Mouse (Mus musculus): Measurements from ENCODE around the gene Stk32b. TPM values are rescaled to one million over a fixed set of nuclear protein-coding genes. Genes with fewer than 3 reads are reported as not detected.
A peak's percentile ranks its signal among the peaks of the same experiment; 100 is the strongest.

The Stk32b gene
- not detected for polyA plus RNA-seq (2012; fragmentation: generic; extraction: Trizol)
- long read RNA-seq, experiment 1 = 0 reads
- long read RNA-seq, experiment 2 = 0 reads

DNA sequence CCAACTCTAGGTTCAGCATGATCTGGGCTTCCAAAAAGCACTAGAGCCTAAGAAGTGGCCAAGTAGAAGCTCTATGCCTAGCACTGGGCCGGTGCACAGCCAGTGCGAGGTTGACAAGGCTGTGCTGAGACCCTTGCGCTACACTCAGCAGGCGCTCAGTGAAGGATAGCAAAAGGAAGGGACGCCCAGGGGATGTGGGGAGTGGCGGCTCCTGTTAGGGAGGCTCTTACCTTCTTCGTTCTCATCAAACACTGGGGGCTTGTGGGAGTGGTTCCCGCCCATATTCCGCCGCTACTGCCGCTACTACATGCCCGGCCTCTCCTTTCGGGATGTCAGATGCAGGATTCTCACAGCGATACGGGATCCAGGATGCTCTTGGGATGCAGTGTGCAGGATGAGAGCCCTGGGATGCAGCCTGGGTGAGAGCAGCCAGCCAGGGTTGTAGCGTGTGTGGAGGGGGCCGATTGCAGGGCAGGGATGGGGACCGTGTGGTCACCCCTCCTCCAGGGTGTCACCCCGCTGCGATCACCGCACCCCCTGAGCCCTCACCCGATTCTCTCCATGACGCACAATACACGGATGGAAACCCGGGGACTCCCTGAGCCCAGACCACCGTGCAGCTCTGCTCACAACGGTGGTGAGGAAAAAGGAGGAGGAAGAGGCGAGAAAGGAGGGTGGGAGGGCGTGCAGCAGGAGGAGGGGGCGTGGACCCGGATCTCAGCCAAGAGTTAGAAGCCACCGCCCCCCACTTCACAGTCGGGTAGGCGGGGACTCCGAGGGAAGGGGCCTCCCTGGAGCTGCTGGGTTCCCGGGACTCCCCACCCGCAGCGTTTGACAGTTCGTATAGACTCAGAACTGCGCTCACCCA lies at the start of gene Stk32b:
Gene Stk32b (minus strand): TSS at position 667 of the 868 bp plus-strand sequence.
- H3K27me3 ChIP-seq (ENCODE audit: control insufficient read depth, insufficient read depth, insufficient read length) = peaks cover 44% of the 10 kb centered on the region
- no peak for TF ChIP-seq MYOG (IDR thresholded peaks at IDR 0.05; ENCODE audit: control insufficient read depth, extremely low read depth, insufficient read length)
- no peak for TF ChIP-seq USF1 (IDR thresholded peaks at IDR 0.05; ENCODE audit: low read depth)
- no peaks in the 10 kb centered on the region for H3K79me2 ChIP-seq (ENCODE audit: control insufficient read depth, insufficient read depth)
- no peaks in the 10 kb centered on the region for H3K36me3 ChIP-seq (ENCODE audit: control insufficient read depth, insufficient read depth)
- H3K79me3 ChIP-seq (ENCODE audit: low read depth) = no peaks in the 10 kb centered on the region
- no peak within 1 kb of the TSS for H3K4me3 ChIP-seq (ENCODE audit: insufficient read depth, poor library complexity, severe bottlenecking)
- H3ac ChIP-seq (ENCODE audit: control insufficient read depth, insufficient read length, low read depth) = no peak within 1 kb of the TSS

GRCm38 (mm10) chr5:37765851-37766250 lies 48.9 kb upstream of the Stk32b start:
- Histone ChIP-seq H3ac (ENCODE audit: control insufficient read depth, insufficient read length, low read depth) (no peak overlapping the region), H3K79me3 (ENCODE audit: low read depth) (no peaks in the 10 kb centered on the region), H3K27me3 (ENCODE audit: control insufficient read depth, insufficient read depth, insufficient read length) (no peaks in the 10 kb centered on the region), H3K36me3 (ENCODE audit: control insufficient read depth, insufficient read depth) (no peaks in the 10 kb centered on the region), H3K4me3 (ENCODE audit: insufficient read depth, poor library complexity, severe bottlenecking) (no peak overlapping the region), H3K79me2 (ENCODE audit: control insufficient read depth, insufficient read depth) (no peaks in the 10 kb centered on the region)
- TF ChIP-seq MYOG (IDR thresholded peaks at IDR 0.05; ENCODE audit: control insufficient read depth, extremely low read depth, insufficient read length) (no peak), FOSL1 (IDR thresholded peaks at IDR 0.05; ENCODE audit: insufficient read depth, low read length, poor library complexity, severe bottlenecking) (no peak), CEBPB (IDR thresholded peaks at IDR 0.05; ENCODE audit: low read depth) (no peak), USF1 (IDR thresholded peaks at IDR 0.05; ENCODE audit: low read depth) (no peak), MYOD1 (IDR thresholded peaks at IDR 0.05; ENCODE audit: control insufficient read depth, insufficient read length, low read depth) (no peak), MAX (IDR thresholded peaks at IDR 0.05) (no peak), CTCF (IDR thresholded peaks at IDR 0.05; ENCODE audit: control insufficient read depth, insufficient read depth, insufficient read length) (no peak)

GRCm38 (mm10) chr5:37762046-37762445 lies 45.1 kb upstream of the Stk32b start:
- H3K4me3 ChIP-seq (ENCODE audit: insufficient read depth, poor library complexity, severe bottlenecking) = no peak overlapping the region
- no peaks in the 10 kb centered on the region for H3K79me2 ChIP-seq (ENCODE audit: control insufficient read depth, insufficient read depth)
- no peaks in the 10 kb centered on the region for H3K79me3 ChIP-seq (ENCODE audit: low read depth)
- H3K27me3 ChIP-seq (ENCODE audit: control insufficient read depth, insufficient read depth, insufficient read length) = no peaks in the 10 kb centered on the region
- no peaks in the 10 kb centered on the region for H3K36me3 ChIP-seq (ENCODE audit: control insufficient read depth, insufficient read depth)
- no peak overlapping the region for H3ac ChIP-seq (ENCODE audit: control insufficient read depth, insufficient read length, low read depth)
- TF ChIP-seq USF1 (IDR thresholded peaks at IDR 0.05; ENCODE audit: low read depth) (no peak), MAX (IDR thresholded peaks at IDR 0.05) (no peak), FOSL1 (IDR thresholded peaks at IDR 0.05; ENCODE audit: insufficient read depth, low read length, poor library complexity, severe bottlenecking) (no peak), MYOG (IDR thresholded peaks at IDR 0.05; ENCODE audit: control insufficient read depth, extremely low read depth, insufficient read length) (no peak), CEBPB (IDR thresholded peaks at IDR 0.05; ENCODE audit: low read depth) (no peak), CTCF (IDR thresholded peaks at IDR 0.05; ENCODE audit: control insufficient read depth, insufficient read depth, insufficient read length) (no peak), MYOD1 (IDR thresholded peaks at IDR 0.05; ENCODE audit: control insufficient read depth, insufficient read length, low read depth) (no peak)

DNA sequence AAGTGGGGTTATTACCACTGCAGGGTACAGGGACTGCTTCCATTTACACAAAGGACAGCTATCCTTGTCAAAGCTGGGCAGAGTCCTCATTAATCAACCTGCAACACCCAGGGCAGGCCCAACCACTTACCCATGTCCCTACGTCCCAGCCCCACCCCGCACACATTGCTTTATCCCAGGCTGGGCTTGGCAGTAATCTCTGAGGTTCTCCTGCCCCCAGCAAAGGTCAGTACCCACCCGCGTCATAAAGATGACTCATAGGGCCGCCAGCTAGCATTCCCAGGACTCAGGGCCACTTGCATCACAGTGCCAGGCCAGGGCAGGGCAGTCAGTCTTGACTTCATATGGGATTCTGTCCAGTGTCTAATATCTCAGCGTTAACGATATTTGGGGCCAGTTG lies 36.4 kb upstream of the Stk32b start:
- Histone ChIP-seq H3K27me3 (ENCODE audit: control insufficient read depth, insufficient read depth, insufficient read length) (peaks cover 13% of the 10 kb centered on the region), H3ac (ENCODE audit: control insufficient read depth, insufficient read length, low read depth) (no peak overlapping the region), H3K4me3 (ENCODE audit: insufficient read depth, poor library complexity, severe bottlenecking) (no peak overlapping the region)

GRCm38 (mm10) chr5:37752027-37752967 lies 35.3 kb upstream of the Stk32b start:
- TF ChIP-seq CTCF (IDR thresholded peaks at IDR 0.05; ENCODE audit: control insufficient read depth, insufficient read depth, insufficient read length) (peak; percentile 61), MYOG (IDR thresholded peaks at IDR 0.05; ENCODE audit: control insufficient read depth, extremely low read depth, insufficient read length) (no peak), FOSL1 (IDR thresholded peaks at IDR 0.05; ENCODE audit: insufficient read depth, low read length, poor library complexity, severe bottlenecking) (no peak), CEBPB (IDR thresholded peaks at IDR 0.05; ENCODE audit: low read depth) (no peak)
- Histone ChIP-seq H3K27me3 (ENCODE audit: control insufficient read depth, insufficient read depth, insufficient read length) (peaks cover 13% of the 10 kb centered on the region), H3K79me2 (ENCODE audit: control insufficient read depth, insufficient read depth) (no peaks in the 10 kb centered on the region), H3K36me3 (ENCODE audit: control insufficient read depth, insufficient read depth) (no peaks in the 10 kb centered on the region), H3K4me3 (ENCODE audit: insufficient read depth, poor library complexity, severe bottlenecking) (no peak overlapping the region), H3K79me3 (ENCODE audit: low read depth) (no peaks in the 10 kb centered on the region), H3ac (ENCODE audit: control insufficient read depth, insufficient read length, low read depth) (no peak overlapping the region)

More for the DNA sequence above, 36.4 kb upstream of the Stk32b start:
- Histone ChIP-seq H3K36me3 (ENCODE audit: control insufficient read depth, insufficient read depth) (no peaks in the 10 kb centered on the region), H3K79me3 (ENCODE audit: low read depth) (no peaks in the 10 kb centered on the region), H3K79me2 (ENCODE audit: control insufficient read depth, insufficient read depth) (no peaks in the 10 kb centered on the region)
- TF ChIP-seq CEBPB (IDR thresholded peaks at IDR 0.05; ENCODE audit: low read depth) (no peak), CTCF (IDR thresholded peaks at IDR 0.05; ENCODE audit: control insufficient read depth, insufficient read depth, insufficient read length) (no peak), MYOG (IDR thresholded peaks at IDR 0.05; ENCODE audit: control insufficient read depth, extremely low read depth, insufficient read length) (no peak), MYOD1 (IDR thresholded peaks at IDR 0.05; ENCODE audit: control insufficient read depth, insufficient read length, low read depth) (no peak), USF1 (IDR thresholded peaks at IDR 0.05; ENCODE audit: low read depth) (no peak), FOSL1 (IDR thresholded peaks at IDR 0.05; ENCODE audit: insufficient read depth, low read length, poor library complexity, severe bottlenecking) (no peak), MAX (IDR thresholded peaks at IDR 0.05) (no peak)

All from C2C12 (cell line).